Mouse (Mus musculus) kidney, embryonic 14.5 days (tissue): ENCODE data around the gene Cnih3. TPM values are rescaled to one million over a fixed set of nuclear protein-coding genes. Genes with fewer than 3 reads are reported as not detected.

Experiments
- ATAC-seq: fragments of 200-750 bp; cut with Nextera tagmentation; 2 replicates; pipeline ENCODE4 v1.8.0; 2017; ENCODE audit warnings: moderate number of reproducible peaks, mild to moderate bottlenecking, moderate TSS enrichment, moderate library complexity; ENCODE audit not compliant: low FRiP score, low TSS enrichment
- H3K27ac ChIP-seq: fragments of 300-500 bp; sonication (generic); 2 replicates; pipeline ENCODE4 v1.5.1; 2014; ENCODE audit warnings: low read depth, mild to moderate bottlenecking, low read length, moderate library complexity, mixed read lengths
- H3K27me3 ChIP-seq: fragments of 300-500 bp; sonication (generic); 2 replicates; pipeline ENCODE4 v1.6.1; 2014; ENCODE audit warnings: mild to moderate bottlenecking, low read length; ENCODE audit not compliant: control insufficient read depth, insufficient read depth
- H3K36me3 ChIP-seq: fragments of 300-500 bp; sonication (generic); 2 replicates; pipeline ENCODE4 v1.6.1; 2014; ENCODE audit warnings: low read length, mixed read lengths; ENCODE audit not compliant: control insufficient read depth, insufficient read depth
- H3K4me1 ChIP-seq: fragments of 300-500 bp; sonication (generic); 2 replicates; pipeline ENCODE4 v1.6.1; 2014; ENCODE audit warnings: low read length, mixed read lengths; ENCODE audit not compliant: control insufficient read depth, insufficient read depth
- H3K4me2 ChIP-seq: fragments of 300-500 bp; sonication (generic); replicated peaks from 2 replicates; pipeline ENCODE4 v1.6.1; 2014; ENCODE audit warnings: low read depth, mild to moderate bottlenecking, low read length
- H3K4me3 ChIP-seq: fragments of 300-500 bp; sonication (generic); 2 replicates; pipeline ENCODE4 v1.5.1; 2014; ENCODE audit warnings: mild to moderate bottlenecking, low read length
- H3K9ac ChIP-seq: fragments of 300-500 bp; sonication (generic); 2 replicates; pipeline ENCODE4 v1.6.1; 2014; ENCODE audit warnings: low read depth, mild to moderate bottlenecking, low read length, moderate library complexity
- H3K9me3 ChIP-seq: fragments of 300-500 bp; sonication (generic); 2 replicates; pipeline ENCODE4 v1.6.1; 2016; ENCODE audit warnings: low read length; ENCODE audit not compliant: control insufficient read depth
- WGBS: fragments of 180-500 bp; shearing (Covaris S2); extraction: QIAGEN DNeasy Blood & Tissue Kit; methylation state at CpG from one replicate; pipeline ENCODE4 v1.1.7; 2014; 5-methylcytosine and 5-hydroxymethylcytosine counted together
- polyA plus RNA-seq: library from polyadenylated mRNA; unstranded; fragments of >200 nt; fragmentation: Nextera tagmentation; extraction: Ambion mirVana; gene quantifications from 2 replicates; pipeline ENCODE4 v1.2.1, GENCODE M21; 2014

Cnih3 gene
- polyA plus RNA-seq, 1 experiment from 2014 or later = not detected

DNA sequence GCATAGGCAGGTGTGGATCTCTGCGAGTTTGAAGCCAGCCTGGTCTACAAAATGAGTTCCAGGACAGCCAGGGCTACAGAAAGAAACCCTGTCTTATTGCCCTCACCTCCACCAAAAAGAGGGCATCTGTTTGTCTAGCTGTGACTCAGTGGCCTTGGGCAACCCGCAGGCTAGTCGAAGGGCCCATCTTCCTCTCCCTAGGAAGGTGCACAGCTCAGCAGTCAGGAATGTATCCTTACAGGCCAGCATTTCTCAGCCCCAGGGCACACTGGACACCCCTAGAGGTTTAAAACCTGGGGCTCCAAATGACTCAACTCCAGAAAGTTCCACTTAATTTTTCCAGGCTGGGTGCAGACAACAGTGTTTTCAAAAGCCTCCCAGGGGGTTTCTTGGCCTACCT is 73.0 kb downstream of the Cnih3 start:
- no peak overlapping the region for H3K27ac ChIP-seq
- H3K9ac ChIP-seq = no peak overlapping the region
- WGBS = 89% methylated on average over 3 of the region's 3 CpGs
- no peaks in the 10 kb centered on the region for H3K36me3 ChIP-seq
- H3K4me1 ChIP-seq = peaks cover 6% of the 10 kb centered on the region; the same call in 1 of the 2 replicates
- H3K4me2 ChIP-seq = no peak overlapping the region
- H3K27me3 ChIP-seq = no peaks in the 10 kb centered on the region
- no peak for ATAC-seq
- H3K4me3 ChIP-seq = no peak overlapping the region
- H3K9me3 ChIP-seq = no peaks in the 10 kb centered on the region

DNA sequence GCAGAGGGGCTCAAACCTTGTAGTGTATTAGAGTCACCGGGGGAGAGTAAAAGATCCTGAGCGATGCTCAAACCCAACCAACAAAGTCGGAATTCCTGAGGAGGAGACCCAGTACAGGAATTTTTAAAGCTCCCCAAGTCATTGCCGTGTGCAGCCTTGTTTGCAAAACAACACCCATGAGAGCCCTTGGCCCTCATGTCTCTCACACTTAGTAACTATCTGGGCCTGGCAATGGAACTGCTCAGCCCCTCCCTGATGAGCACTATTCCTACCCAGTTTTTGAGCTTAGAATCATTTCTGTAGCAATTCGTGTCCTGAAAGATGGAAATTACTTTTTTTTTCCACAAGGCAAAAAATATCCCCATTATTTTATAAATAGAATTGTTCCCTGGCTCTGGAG is 74.0 kb downstream of the Cnih3 start:
- Histone ChIP-seq H3K36me3 (no peaks in the 10 kb centered on the region), H3K9ac (no peak overlapping the region), H3K27me3 (no peaks in the 10 kb centered on the region), H3K9me3 (no peaks in the 10 kb centered on the region), H3K4me2 (no peak overlapping the region), H3K4me1 (peaks cover 6% of the 10 kb centered on the region; the same call in 1 of the 2 replicates), H3K27ac (no peak overlapping the region), H3K4me3 (no peak overlapping the region)
- ATAC-seq = no peak
- WGBS = 67% methylated on average over 5 of the region's 5 CpGs

DNA sequence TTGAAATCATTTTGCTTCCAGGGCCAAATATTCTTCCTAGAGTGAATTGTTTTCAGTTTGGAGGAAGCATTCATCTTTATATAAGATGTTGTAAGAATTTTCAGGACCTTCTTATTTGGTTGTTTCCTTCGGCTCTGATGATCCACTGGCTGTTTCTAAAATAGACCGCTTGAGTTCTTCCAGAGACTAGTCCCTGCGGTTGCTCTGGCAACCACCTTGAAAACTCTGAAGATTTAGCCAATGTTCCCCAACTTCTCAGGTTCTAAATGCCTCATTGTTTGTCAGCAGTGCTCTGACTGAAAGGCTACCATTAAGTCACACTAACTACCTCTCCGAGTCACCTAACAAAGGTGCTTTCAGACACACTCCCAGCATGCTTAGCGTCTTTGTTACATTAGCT is 80.8 kb downstream of the Cnih3 start:
- H3K27ac ChIP-seq = no peak overlapping the region

DNA sequence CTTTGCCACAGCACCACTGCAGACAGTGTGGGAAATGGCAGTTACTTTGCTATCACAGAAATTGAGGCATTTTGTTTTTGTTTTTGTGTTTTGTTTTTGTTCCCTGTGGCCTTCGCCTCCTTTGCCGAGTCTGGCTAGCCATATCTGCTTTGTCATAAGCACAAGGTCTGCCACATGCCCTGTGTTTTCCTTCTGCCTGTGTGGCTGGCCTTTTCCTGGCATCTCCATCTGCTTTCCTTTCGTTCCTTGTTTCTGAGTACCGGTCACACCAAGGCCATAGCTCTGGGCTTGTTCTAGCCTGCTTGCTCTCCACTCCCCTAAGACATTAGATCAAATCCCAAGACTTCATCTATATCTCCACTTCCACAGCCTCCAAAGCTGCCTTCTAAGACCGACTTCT is 83.0 kb downstream of the Cnih3 start:
- no peaks in the 10 kb centered on the region for H3K27me3 ChIP-seq
- H3K4me2 ChIP-seq = no peak overlapping the region
- H3K4me3 ChIP-seq = no peak overlapping the region
- H3K36me3 ChIP-seq = no peaks in the 10 kb centered on the region
- H3K4me1 ChIP-seq = no peaks in the 10 kb centered on the region
- 63% methylated on average over 5 of the region's 5 CpGs for WGBS
- no peaks in the 10 kb centered on the region; the same call in 1 of the 2 replicates for H3K9me3 ChIP-seq
- H3K27ac ChIP-seq = no peak overlapping the region
- ATAC-seq = no peak
- no peak overlapping the region for H3K9ac ChIP-seq

More for the DNA sequence above, 80.8 kb downstream of the Cnih3 start:
- H3K36me3 ChIP-seq = no peaks in the 10 kb centered on the region
- no peaks in the 10 kb centered on the region for H3K27me3 ChIP-seq
- H3K4me2 ChIP-seq = no peak overlapping the region
- no peaks in the 10 kb centered on the region for H3K9me3 ChIP-seq
- H3K4me1 ChIP-seq = peaks cover 6% of the 10 kb centered on the region; the same call in 1 of the 2 replicates
- 92% methylated on average over 5 of the region's 5 CpGs for WGBS
- H3K9ac ChIP-seq = no peak overlapping the region
- no peak overlapping the region for H3K4me3 ChIP-seq
- ATAC-seq = no peak

DNA sequence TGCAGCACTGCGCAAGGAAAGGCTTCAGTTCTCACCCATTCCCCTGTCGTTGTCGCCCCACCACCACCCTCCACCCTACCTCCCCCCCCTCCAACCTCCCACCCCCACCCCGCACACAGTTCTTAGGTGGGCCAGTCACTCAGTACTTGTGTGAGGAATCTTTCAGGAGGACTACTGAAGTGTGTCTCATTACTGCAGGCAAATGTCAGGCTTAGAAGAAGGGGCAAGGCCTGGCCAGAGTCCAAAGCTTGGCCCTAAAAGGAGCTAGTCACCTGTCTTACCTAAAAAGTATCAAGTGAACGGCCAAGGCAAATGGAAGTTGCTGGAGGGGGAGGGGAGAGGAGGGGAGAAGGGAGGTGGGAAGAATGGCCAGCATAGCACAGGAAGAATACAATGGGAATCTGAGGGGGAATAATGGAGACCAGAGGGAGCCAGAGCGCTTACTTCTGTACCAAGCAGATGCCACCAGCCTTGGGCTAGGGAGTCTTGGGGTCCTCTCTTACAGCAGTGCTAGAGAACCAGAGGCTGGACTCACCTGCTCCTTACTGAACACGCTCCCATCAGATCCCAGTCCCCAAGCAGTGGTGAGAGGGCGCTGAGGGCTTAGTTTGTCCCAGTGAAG is 88.7 kb downstream of the Cnih3 start:
- WGBS = 72% methylated on average over 8 of the region's 8 CpGs
- no peaks in the 10 kb centered on the region for H3K36me3 ChIP-seq
- peaks cover 3% of the 10 kb centered on the region; the same call in 1 of the 2 replicates for H3K4me1 ChIP-seq
- H3K27me3 ChIP-seq = no peaks in the 10 kb centered on the region
- no peak overlapping the region for H3K27ac ChIP-seq
- no peak overlapping the region for H3K4me3 ChIP-seq
- H3K9ac ChIP-seq = no peak overlapping the region; the same call in 1 of the 2 replicates
- no peak overlapping the region for H3K4me2 ChIP-seq
- ATAC-seq = peak; percentile 52; the same call in 1 of the 2 replicates
- no peaks in the 10 kb centered on the region; the same call in 1 of the 2 replicates for H3K9me3 ChIP-seq

DNA sequence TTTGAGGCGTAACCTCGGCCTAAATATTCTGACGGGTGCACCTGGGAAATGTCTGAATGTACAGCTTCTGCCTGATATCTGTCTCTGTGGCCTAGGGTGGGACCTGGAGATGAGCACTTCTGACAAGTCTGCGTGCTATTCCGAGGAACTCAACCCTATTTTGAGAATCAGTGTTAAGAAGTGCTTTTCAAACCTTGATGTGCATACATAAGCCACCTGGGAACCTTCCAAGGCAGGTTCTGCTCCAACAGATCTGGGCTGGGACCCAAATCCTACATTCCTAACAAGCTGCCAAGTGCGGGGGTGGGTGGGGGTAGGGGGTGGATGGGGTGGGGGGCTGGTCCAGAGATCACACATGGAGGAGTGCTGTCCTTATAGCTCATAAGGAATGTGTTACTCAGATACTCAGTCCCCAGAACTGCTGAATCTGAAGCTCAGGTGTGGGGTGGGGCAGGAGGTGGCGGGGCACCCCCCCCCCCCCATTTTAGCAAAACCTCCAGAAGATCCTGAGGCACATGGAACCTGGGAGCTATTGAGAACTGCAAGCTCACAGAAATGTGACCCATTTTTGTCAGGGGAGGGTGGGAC is 89.3 kb downstream of the Cnih3 start:
- H3K36me3 ChIP-seq = no peaks in the 10 kb centered on the region
- 83% methylated on average over 7 of the region's 7 CpGs for WGBS
- H3K4me3 ChIP-seq = no peak overlapping the region
- peak; percentile 53 for ATAC-seq
- no peak overlapping the region for H3K27ac ChIP-seq
- H3K27me3 ChIP-seq = no peaks in the 10 kb centered on the region
- H3K4me2 ChIP-seq = no peak overlapping the region
- H3K4me1 ChIP-seq = peaks cover 3% of the 10 kb centered on the region; the same call in 1 of the 2 replicates
- no peak overlapping the region; the same call in 1 of the 2 replicates for H3K9ac ChIP-seq
- no peaks in the 10 kb centered on the region; the same call in 1 of the 2 replicates for H3K9me3 ChIP-seq

DNA sequence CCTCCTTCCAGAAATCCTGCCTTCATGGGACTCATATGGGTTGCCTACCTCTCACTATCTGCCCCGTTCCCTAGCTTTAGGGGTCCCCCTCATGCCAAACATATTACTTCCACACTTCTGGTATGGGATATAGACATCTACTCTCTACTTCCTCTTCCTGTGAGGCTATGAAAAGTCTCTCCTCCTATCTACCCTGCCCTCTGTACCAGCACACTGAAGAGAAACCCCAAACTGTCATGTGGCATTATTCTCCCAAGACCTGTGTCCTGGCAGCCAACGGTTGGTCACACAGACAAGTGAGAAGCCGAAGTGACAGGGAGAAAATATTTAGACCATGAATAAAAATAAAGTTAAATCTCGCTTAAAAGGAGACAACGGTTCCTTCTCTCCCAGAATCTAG is 92.6 kb downstream of the Cnih3 start:
- WGBS = 88% methylated on average over 5 of the region's 5 CpGs
- H3K27ac ChIP-seq = no peak overlapping the region
- H3K36me3 ChIP-seq = no peaks in the 10 kb centered on the region
- H3K4me1 ChIP-seq = peaks cover 3% of the 10 kb centered on the region; the same call in 1 of the 2 replicates
- H3K4me2 ChIP-seq = no peak overlapping the region
- no peak overlapping the region for H3K9ac ChIP-seq
- no peaks in the 10 kb centered on the region for H3K27me3 ChIP-seq
- no peaks in the 10 kb centered on the region for H3K9me3 ChIP-seq
- no peak for ATAC-seq
- H3K4me3 ChIP-seq = no peak overlapping the region

DNA sequence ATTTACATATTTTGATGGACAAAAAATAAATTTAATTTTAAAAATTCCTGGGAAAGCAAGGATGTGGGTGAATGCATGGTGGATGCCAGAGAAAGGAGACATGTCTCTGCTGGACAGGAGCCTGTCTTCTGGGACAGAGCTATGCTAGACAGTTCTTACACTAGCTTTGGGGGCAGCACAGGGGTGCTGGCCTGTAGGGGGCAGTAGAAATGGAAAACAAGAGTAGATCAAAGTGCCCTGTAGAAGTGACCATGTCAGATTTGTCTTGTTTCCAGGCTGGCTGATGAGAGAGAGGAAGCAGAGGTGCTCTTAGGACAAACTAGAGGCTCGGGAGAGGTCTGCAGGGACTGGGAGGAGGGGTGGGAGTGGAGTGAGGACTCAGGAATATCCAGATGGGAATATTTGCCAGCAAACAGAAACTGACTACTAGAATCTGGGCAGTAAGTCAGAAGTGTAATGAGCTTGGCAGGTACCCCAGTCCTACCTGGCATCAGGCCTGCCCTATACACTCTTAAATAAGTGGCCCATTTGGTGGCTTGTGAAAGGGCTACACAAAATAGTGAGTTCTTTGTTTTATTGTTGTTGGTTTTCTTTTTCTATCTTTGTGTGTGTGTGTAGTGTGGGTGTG is 93.3 kb downstream of the Cnih3 start:
- H3K4me1 ChIP-seq = peaks cover 3% of the 10 kb centered on the region; the same call in 1 of the 2 replicates
- no peak overlapping the region for H3K27ac ChIP-seq
- H3K4me3 ChIP-seq = no peak overlapping the region
- H3K9ac ChIP-seq = no peak overlapping the region
- 60% methylated on average over 1 of the region's 1 CpGs for WGBS
- H3K36me3 ChIP-seq = no peaks in the 10 kb centered on the region
- H3K27me3 ChIP-seq = no peaks in the 10 kb centered on the region
- H3K4me2 ChIP-seq = no peak overlapping the region
- H3K9me3 ChIP-seq = no peaks in the 10 kb centered on the region
- no peak for ATAC-seq

DNA sequence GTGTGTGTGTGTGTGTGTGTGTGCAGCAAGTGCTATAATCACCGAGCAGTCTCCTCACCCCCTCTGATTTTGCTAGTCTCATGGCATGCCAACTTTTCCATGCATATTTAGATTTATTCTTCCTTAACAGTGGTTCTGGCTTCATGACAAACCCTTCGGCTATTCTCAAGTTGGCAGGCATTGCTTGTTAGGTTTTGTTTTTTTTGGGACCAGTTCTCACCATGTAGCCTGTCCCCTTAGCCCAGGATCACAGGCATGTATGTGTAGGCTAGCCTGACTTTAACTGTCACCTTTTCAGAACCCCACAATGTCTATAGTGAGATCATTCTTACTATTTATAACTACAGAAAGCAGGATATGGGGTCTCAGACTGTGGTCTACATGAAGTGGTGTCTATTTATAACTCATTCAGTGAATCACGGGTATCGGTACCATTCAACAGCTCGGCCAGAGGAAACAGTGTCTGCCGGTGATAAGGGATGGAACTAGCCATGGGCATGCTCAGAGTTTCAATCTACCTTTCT is 94.2 kb downstream of the Cnih3 start:
- Histone ChIP-seq H3K4me1 (peaks cover 3% of the 10 kb centered on the region; the same call in 1 of the 2 replicates), H3K27ac (no peak overlapping the region), H3K27me3 (no peaks in the 10 kb centered on the region), H3K9ac (no peak overlapping the region), H3K36me3 (no peaks in the 10 kb centered on the region), H3K4me2 (no peak overlapping the region), H3K4me3 (no peak overlapping the region), H3K9me3 (no peaks in the 10 kb centered on the region)
- WGBS = 82% methylated on average over 6 of the region's 6 CpGs
- ATAC-seq = no peak
